Mouse (Mus musculus) left cerebral cortex, adult 18-20 months (tissue): ENCODE data around the gene Stat5a. TPM values are rescaled to one million over a fixed set of nuclear protein-coding genes. Genes with fewer than 3 reads are reported as not detected.

ENCODE experiments used
- DNase-seq, 2 experiments: peaks; one replicate each; pipeline ENCODE4 v3.0.0; 2021 to 2022; ENCODE audit warnings: low spot score in 2 of 2, mixed read lengths in 1 of 2
- total RNA-seq, 2 experiments: library from RNA; stranded (reverse); gene quantifications; 2 replicates each; pipeline ENCODE4 v1.2.3; 2021

The Stat5a gene
- total RNA-seq, 2 experiments from 2014 or later: 1.8 to 2.5 TPM

DNA sequence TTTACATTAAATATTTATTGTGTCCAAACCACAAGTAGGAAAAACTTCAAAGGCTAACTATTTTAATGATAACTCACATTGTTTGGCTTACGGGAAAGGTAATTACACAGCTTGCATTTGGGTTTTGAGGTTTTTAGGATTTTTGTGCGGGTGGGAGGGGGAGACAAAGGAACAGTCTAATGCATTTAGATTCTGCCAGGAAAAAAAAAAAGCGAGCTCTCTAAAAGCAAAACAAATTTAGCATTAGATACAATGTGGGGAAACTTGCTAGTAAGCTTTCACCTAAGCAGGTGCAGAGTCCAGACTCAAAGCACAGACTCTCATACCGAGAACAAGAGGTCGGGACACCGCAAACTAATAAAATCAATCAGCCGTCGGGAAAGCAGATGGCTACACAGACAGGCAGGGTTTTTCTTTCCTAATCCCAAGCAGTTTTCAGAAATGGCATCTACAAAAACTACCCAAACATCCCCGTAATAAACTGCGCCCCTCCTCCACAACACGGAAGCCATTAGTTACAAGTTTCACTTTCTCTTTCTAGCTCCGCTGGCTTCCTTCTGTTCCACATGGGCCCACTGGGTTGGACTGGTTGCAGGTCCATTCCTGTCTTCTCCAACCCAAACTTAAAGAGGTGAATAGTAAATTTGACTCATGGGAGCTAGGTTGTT lies 72.2 kb downstream of the Stat5a start:
- no peak for DNase-seq

Other genes with a start within 250 kb of the Stat5a start
- 10 to 100 TPM; 11.7 to 13.0 TPM for gene Nkiras2, start 240.1 kb upstream of the Stat5a start, total RNA-seq
- gene Dnajc7, start 239.2 kb upstream of the Stat5a start, total RNA-seq: 100 to 1,000 TPM; 258 to 267 TPM
- gene Zfp385c, start 166.9 kb upstream of the Stat5a start, total RNA-seq: under 1 TPM; 0.35 to 0.66 TPM
- 1 to 10 TPM; 1.8 to 2.4 TPM for gene Dhx58, start 155.1 kb upstream of the Stat5a start, total RNA-seq
- 10 to 100 TPM; 63.2 to 63.3 TPM for gene Kat2a, start 146.9 kb upstream of the Stat5a start, total RNA-seq
- not detected for gene Hspb9, start 145.5 kb upstream of the Stat5a start, total RNA-seq
- 100 to 1,000 TPM; 152 to 162 TPM for gene Rab5c, start 121.1 kb upstream of the Stat5a start, total RNA-seq
- 10 to 100 TPM; 12.9 to 15.9 TPM for gene Kcnh4, start 99.4 kb upstream of the Stat5a start, total RNA-seq
- not detected for gene Hcrt, start 96.4 kb upstream of the Stat5a start, total RNA-seq
- 1 to 10 TPM; 7.0 to 8.6 TPM for gene Ghdc, start 88.4 kb upstream of the Stat5a start, total RNA-seq
- 10 to 100 TPM; 26.8 to 28.0 TPM for gene Stat5b, start 8.6 kb upstream of the Stat5a start, total RNA-seq
- gene Stat3, start 80.2 kb downstream of the Stat5a start, total RNA-seq: 10 to 100 TPM; 38.8 to 46.7 TPM
- 10 to 100 TPM; 22.7 to 24.9 TPM for gene Cavin1, start 111.5 kb downstream of the Stat5a start, total RNA-seq
- gene Atp6v0a1, start 150.1 kb downstream of the Stat5a start, total RNA-seq: 100 to 1,000 TPM; 423 to 445 TPM
- 1 to 10 TPM; 7.0 to 7.9 TPM for gene Naglu, start 210.7 kb downstream of the Stat5a start, total RNA-seq
- under 1 TPM; 0.59 to 0.91 TPM for gene Hsd17b1, start 219.1 kb downstream of the Stat5a start, total RNA-seq
- 10 to 100 TPM; 22.5 to 24.6 TPM for gene Coasy, start 223.2 kb downstream of the Stat5a start, total RNA-seq
- 10 to 100 TPM; 39.5 to 46.6 TPM for gene Mlx, start 227.9 kb downstream of the Stat5a start, total RNA-seq
- 1 to 10 TPM; 3.0 to 3.6 TPM for gene Psmc3ip, start 236.1 kb downstream of the Stat5a start, total RNA-seq